Mouse (Mus musculus) erythroblast, adult 5-6 weeks (primary cell): Measurements from ENCODE around the gene Dhrs4. TPM values are rescaled to one million over a fixed set of nuclear protein-coding genes. Genes with fewer than 3 reads are reported as not detected.

ENCODE experiments used
- ATAC-seq: replicated peaks from 2 replicates; pipeline ENCODE4 v1.8.0; 2016; ENCODE audit warnings: moderate number of reproducible peaks, mild to moderate bottlenecking, moderate TSS enrichment, inconsistent platforms; ENCODE audit not compliant: poor library complexity, low FRiP score, severe bottlenecking
- total RNA-seq, 2 experiments: library from RNA; stranded (forward) in 1 of 2; stranded (reverse) in 1 of 2; fragments of 150-400 nt in 1 of 2; fragments of 200-764, 138-1000 nt in 1 of 2; gene quantifications; 2 replicates each; pipeline versions ENCODE4 v1.2.3 to v1.2.4; 2015 to 2017; ENCODE audit warnings: low replicate concordance in 2 of 2

Gene Dhrs4
- 12.7 and 16.9 TPM in 2 replicates for total RNA-seq (2015; ENCODE audit: low replicate concordance)
- total RNA-seq (2017; ENCODE audit: low replicate concordance), result 9.8 and 19.1 TPM in 2 replicates

DNA sequence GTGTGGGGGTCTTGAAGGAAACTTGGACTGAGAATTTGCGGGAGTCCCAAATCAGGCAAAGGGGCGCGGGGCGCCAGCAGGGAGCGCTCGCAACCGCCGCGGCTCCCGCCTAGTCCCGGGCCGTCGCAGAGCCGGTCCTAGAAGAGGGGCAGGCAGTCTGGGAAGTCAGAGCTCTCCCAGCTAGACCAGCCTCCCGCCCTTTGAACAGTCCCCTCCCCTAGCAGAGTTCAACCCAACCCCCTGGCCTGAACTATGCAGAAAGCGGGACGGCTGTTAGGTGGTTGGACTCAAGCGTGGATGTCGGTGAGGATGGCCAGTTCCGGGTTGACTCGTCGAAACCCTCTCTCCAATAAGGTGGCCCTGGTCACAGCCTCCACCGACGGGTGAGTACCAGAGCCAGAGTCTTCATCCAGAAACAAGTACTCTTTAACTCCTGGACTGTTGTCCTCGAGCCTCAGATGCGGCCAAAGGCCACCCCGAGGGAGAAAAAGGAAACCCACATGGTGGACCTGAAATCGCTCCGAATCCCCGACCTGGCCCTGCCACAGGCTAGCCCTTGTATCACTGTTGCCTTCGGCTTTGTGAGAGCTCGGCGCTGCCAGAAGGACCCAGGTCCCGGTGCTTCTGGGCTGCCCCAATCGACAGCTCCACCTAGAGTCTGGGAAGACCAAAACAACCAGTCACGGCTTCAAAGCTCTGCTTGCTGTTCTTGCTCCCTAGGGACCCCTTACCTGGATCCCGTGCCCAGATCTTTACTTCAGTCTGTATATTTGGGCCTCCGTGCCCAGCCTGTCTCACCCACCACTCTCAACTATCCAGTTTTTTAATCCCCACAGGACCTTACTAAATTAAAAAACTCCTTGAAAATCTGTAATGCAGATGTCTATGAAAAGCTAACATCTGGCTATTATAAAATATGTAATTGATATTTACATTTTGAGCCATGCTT lies at the start of gene Dhrs4:
Gene Dhrs4, plus strand, starts transcription at position 108 of the 949 bp plus-strand sequence.
- peak; percentile 94 for ATAC-seq

DNA sequence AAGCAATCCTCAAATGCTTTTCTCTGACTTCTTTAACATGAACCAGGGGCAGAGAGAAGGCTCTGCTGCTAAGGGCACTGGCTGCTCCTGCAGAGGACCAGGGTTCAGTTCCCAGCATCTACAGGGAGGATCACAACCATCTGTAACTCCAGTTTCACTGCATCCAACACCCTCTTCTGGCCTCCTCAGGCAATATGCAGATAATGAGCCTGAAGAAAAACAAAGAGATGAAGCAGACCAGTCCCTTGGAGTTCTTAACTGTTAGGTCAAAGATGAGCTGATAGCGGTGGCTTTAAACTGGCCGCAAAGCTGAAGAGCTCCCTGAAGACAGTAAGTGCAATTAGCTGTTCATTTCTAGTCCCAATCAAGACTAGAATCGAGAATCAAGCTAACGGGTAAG lies 48.3 kb upstream of the Dhrs4 start:
- ATAC-seq, result no peak

DNA sequence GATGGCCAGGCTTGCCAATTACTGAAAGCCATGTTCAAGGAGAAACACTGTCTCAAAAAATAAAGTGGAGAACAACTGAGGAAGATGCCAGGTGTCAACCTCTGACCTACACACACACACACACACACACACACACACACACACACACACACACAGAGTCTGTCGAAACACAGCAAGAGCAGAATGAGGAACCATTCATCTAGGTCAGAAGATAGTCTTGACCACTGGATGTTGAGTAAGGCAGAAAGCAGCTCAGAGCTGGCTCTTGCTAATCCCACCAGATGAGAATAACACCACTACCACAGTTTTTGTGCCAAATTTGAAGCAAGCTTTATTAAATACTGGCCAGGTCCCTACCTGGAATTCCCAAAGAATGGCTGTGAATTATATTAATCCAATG lies 45.5 kb upstream of the Dhrs4 start:
- ATAC-seq, result no peak

DNA sequence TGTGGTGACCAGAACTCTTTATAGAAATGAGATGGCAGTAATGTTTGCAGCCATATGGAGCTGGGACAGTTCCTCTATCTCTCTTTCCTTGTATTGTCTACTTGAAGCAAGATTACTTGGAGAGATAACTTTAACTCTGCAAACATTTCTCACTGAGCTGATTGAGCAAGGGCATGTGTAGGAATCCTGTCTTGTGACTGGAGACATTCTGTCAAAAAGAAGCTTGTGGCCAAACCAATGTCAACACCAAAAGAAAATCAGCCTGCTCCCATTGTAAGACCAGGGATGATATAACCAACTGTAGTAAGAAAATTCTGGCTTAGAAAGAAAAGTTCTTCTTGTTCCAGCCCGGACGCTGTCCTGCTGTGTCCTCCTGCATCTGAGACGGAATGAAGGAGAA lies 43.7 kb upstream of the Dhrs4 start:
- no peak for ATAC-seq

DNA sequence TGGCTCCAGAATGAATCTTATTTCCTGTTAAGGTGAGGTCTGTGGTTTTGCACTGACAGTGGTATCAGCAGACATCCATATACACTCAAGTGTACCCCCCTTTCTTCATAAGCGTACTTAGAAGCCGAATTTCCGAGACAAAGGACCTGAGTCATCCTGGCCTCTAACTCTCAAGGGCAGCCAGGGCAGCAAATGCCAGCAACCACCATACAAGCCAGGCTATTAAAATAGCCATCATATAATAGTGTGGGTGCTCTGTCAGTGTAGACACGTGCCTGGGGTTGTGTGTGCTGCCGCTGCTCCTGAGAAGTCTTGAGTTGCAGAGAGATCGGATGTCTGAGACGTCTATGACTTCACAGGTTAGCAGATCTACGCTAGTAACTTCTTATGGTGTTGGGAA lies 41.4 kb upstream of the Dhrs4 start:
- no peak for ATAC-seq

DNA sequence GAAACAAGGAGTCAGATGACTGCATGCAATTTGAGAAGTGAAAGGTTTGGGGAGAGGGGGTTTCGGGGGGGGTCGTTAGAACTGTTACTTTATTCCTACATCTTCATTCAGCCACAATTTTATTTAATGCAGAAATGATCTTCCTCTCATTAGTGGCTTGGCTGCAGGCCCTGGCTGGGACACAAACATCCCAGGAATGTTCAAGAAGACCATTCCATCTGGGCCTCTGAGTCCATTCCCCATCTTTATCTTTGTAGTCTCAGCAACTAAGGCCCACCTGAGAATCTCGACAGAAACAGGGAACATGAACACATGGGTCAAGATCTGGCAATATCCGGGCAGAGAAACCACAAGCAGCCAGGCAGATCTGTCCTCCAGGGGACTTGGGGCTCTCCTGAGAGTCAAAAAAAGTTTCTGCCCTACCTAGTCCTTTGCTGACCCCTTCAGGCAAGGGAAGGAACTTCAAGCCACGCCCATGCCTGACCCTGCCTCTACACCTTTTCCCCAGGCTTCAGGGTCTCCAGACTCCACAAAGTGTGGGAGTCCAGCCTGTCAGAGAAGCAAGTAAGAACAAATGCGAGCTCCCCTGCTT lies 40.3 kb upstream of the Dhrs4 start:
- peak; percentile 69; the same call in 1 of the 2 replicates for ATAC-seq

DNA sequence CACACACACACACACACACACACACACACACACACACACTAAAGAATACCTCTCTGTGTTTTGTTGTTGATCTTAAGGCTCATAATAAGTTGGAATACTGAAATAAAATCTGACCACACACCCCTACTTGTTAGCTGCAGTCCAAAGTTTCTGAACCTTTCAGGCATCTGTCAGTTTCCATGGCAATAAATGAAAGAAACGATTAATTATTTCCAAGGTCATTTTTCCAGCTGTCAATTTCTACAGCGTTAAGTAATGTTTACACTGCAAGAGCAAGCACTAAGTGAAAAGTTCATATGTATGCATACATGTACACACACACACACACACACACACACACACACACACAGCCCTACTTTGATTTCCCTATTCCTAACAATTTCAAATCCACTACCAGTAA lies 20.9 kb upstream of the Dhrs4 start:
- ATAC-seq, result no peak

DNA sequence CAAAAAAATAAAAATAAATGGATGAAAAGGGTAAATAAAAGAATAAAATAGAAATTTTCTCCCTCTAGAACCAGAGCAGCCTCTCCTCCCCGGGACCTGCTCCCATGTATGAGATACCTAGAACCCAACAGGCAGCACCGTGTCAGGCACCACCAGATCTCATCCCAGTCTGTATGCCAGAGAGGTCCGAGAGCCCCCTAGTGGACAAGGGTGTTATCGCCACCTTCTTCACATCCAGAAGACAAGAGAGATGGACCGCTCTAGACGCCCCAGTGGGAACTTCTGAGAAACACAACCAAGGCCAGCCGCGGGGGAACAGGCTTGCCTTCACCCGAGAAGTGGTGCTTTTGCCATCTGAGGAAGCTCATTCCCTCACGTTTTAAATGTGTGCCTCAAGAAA lies 20.3 kb upstream of the Dhrs4 start:
- ATAC-seq, result peak; percentile 97

DNA sequence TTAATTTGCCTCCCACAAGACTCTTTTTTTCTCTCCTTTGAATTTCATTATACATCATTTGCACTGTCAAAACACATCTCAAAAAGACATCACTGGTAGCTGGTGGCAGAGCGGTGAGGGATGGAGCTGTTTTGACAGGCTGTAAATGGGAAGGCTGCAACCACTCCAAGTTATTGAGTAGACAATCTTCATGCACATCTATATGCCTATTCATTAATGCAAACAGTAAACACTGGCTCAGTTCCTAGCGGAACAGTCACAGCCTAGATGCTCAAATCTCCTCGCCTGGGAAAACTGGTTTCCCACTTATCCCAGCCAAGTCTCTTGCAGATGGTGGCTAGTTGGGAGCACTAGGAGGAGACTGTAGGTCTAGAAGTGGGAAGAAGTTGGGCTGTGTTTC lies 19.8 kb upstream of the Dhrs4 start:
- no peak for ATAC-seq

DNA sequence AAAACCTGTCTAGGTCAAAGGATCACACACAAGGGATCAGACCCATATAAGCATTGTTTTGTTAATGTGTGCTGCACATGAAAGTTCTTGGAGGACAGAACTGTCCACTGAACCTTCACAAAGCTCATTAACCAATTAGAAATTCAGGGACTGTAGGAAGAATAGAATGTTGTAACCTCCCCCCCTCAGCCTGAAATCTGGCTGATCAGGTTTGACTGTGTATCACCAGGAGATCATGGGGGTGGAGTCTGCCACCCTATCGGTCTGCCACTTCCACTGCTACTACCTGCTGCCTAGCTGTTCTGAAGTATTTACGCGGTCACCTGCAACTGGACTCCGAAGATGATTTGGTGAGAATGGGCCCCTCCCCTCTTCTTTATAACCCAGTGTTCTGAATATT lies 18.8 kb upstream of the Dhrs4 start:
- no peak for ATAC-seq

DNA sequence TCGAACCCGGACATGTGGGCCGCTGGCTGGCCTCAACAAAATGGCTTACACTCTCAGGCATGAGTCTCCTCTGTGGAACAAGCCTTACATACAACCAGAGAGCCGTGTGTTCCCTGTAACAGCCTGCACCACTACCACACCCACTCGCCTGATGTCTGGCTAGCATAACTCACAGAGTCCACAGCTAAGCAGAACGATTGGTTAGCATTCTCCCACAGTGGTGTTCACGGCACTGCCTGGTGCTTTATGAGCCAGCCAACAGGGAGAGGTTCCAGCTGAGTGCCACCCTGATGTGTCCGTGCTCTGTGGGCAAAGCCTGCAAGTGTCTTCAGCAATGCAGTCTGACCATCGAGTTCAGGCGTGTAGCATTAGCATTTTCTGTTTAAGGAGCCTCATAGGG lies 18.3 kb upstream of the Dhrs4 start:
- ATAC-seq, result no peak

DNA sequence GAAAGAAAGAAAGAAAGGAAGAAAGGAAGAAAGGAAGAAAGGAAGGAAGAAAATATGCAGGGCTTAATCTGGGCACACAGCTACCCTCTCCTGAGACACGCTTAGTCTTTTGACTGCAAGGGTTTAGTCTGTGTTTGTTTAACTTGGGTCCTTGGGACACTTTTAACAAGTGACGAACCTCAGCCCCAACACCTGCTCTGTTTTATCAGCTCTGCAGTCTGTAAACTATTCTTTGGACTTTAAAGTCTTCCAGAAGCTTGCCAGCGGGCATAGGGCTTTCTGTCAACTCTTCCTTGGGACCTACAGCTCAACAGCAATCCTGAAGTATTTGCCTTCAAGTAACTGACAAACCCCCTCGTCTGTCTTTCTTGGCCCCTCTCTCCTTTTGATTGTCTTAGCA lies 16.8 kb upstream of the Dhrs4 start:
- ATAC-seq, result no peak

DNA sequence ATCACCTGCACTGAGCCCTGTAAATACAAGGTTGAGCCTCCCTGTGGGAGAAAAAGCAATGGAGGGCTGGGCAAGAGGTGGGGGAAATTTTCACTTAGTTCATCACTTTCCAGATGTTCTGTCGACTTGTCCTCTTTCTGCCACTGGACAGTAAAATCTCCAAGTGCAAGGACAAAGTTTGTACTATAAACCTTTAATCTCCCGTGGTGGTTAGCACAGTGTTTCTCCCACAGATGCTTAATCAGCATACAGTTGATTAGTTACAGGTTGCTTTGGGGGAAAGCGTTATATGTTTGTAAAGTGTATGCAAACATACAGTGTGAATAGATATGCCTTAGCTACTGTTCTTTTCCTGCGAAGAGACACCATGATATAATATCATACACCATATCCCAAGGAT lies 12.1 kb upstream of the Dhrs4 start:
- ATAC-seq, result no peak

DNA sequence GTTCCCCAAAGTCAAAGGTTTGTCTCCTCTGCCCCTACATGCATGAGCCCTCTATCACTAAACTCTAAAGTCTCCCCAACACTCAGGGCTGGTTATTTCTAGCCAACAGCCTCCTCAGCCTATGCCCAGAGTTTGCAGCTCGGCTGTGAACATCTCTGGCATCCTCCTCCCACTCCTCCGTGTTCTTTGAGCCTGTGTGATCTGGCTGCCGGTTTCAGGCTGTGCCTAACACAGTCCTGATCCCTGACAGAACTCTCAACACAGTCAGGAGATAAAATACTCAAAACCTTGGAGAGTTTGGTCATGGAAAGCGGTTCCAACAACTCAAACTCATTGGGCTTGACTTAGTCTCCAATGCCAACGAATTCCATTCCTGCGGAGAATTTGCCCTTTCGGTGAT lies 11.4 kb upstream of the Dhrs4 start:
- no peak for ATAC-seq

DNA sequence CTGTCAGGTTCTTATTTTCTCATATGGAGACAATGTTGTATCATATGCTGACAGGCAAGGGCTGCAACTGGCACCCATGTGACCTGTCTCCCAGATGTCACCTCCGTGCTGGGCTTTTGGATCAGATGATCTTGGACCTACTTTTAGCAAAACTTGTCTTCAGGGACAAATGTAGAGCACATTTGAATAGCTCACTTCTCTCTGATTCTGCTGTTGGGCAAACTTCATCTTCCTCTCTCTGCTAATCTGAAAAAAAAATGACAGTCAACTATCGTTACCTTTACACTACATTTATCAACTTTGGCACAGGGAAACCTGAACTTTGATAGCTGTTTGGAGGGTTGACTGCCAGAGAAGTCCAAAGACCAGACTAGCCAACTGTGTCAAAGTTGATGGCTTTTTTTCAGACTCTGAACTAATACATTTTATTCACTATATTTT lies 10.2 kb upstream of the Dhrs4 start:
- no peak for ATAC-seq

DNA sequence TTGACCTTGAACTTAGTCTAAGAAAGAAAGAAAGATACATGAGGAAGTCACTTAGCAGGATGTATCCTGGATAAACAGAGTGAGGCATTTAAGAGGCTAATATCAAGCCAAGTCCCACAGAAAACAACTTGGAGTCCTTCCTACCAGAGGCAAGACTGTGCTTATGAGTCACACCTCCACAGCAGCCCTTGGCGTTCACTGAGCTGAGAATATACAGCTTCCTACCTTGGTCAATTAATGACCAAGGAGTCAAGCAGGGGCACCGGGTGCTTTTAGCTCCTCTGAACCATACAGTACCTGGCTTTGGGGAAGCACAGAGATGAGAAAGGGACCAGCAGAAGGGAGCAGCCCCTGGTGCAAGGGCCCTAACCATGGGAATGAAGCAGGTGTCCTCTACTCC lies 9.5 kb upstream of the Dhrs4 start:
- no peak for ATAC-seq

DNA sequence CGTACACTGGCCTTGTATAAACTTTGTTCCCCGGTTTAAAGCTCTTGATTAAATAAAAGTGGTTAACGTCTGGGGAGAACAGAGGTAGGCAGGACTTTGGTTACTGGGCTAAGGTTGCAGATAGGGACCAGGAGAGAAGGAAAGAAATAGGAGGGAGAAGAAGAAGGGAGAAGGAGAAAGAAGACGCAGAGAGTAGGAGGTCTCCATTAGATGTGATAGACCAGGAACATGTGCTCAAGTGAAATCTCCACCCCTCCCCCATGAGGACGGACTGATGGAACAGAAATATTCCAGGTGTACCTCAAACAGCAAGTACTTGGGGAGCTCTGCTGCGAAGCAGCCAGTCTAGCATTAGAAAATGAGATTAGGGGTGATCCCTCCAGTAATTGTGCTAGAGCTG lies 8.7 kb upstream of the Dhrs4 start:
- ATAC-seq, result no peak

DNA sequence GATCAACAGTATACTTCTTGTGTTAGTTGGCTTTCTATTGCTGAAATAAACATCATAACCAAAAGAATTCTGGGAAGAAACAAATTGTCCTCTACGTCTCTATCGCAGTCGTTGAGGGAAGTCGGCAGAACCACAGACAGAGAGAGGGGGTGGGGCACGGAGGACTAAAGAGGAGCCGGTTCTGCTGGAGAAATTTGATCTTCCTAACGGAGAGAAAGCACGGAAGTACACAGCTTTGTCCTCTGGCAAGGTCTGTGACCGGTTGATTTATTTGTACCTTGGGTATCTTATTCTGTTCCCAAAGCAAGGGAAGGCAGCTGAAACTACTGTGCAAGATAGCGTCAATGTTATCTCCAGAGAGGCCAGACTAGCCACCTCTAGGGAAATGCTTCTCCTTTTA lies 7.8 kb upstream of the Dhrs4 start:
- ATAC-seq, result no peak

DNA sequence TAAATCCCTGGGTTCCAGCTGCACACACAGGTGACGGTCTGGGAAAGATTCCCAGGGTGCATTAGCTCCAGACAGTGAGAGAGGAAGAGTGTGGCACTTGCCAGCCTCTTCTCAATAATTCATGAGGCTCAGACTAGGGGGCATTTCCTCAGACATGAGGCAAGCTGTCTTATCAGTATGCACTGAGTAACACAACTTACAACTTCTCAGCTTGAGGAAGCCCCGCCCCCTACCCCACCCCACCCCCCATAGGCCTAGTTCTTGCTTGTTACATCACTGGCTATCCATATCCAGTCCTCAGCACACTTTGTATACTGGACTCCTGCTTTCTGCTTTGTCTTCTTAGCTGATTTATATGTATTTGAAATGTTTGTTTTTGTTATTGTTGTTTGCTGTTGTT lies 2.9 kb upstream of the Dhrs4 start:
- no peak for ATAC-seq

DNA sequence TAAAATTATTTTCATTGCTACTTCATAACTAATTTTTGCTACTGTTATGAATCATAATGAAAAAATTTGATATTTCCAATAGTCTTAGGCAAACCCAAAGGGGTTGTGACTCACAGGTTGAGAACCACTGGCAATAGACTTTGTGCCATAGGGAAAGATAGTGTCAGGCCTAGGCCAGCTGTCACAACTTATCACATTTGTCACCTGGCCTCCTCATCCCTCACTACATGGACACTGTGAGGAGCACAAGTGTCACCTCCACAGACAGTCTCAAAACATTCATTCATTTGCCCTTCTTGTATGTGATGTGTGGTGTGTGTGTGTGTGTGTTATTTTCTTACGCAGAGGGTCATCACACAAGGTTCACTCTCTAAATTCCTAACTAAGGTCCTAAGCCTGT lies 1.1 kb upstream of the Dhrs4 start:
- no peak; the same call in 1 of the 2 replicates for ATAC-seq

DNA sequence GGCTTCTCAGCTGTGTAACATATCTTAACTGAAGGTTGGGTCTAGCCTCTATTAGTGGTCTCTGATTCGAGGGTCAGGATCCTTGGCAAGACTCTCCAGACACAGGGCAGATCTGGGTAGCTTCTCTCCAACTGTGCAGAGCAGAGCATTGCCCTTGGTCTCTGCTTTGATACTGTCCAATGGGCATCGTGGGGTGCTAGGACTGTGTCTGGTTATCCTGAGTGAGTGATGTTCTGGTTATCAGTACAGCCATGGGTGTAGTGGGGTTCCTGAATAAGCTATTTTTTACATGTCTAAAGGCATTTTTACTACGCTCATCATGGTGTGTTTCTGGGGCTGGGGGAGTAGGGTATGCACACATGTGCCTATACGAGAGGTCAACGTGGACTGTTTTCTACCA lies 729 bp upstream of the Dhrs4 start:
- no peak for ATAC-seq
